ENCODE assay signal across 9 mouse cellular contexts in genomic region chr5:140611611-140612185, GRCm38 (mm10). TPM values are rescaled to one million over a fixed set of nuclear protein-coding genes. Genes with fewer than 3 reads are reported as not detected.
A peak's percentile ranks its signal among the peaks of the same experiment; 100 is the strongest.
DNase-seq lines count a peak whose midpoint lies in the region; ATAC-seq and TF ChIP-seq lines count a peak whose summit lies in the region.
"Had no signal": no experiment of that assay in that cellular context is flagged by ENCODE, and none has a peak within 500 bp of the region (broad histone marks: within the 10 kb centered on the region; RNA-seq: fewer than 3 reads in every experiment).

No protein-coding gene starts in this region.

- no peak for TF ChIP-seq EP300 in lung, postnatal 0 days (IDR thresholded peaks at IDR 0.05)

- peak overlapping the region; percentile 57 for H3K9ac ChIP-seq in heart, embryonic 16.5 days (ENCODE audit: low read length)
- H3K9ac ChIP-seq in lung, postnatal 0 days (replicated peaks; ENCODE audit: low read depth) = peak overlapping the region; percentile 54

- H3K36me3 ChIP-seq in heart, embryonic 16.5 days (ENCODE audit: control insufficient read depth, insufficient read depth) = no peaks in the 10 kb centered on the region
- H3K36me3 ChIP-seq in lung, postnatal 0 days (ENCODE audit: insufficient read depth, low read length) = no peaks in the 10 kb centered on the region; the same call in none of the 2 replicates

- intact Hi-C loops in gastrocnemius, adult 2 months (cut with DNase I) = no loop called here
- intact Hi-C loops in gastrocnemius, postnatal 14 days (cut with DNase I; ENCODE audit: low total_unique reads) = no loop called here

- H3K9me3 ChIP-seq in heart, embryonic 16.5 days (replicated peaks; ENCODE audit: control insufficient read depth, low read length) = no peaks in the 10 kb centered on the region
- H3K9me3 ChIP-seq in lung, postnatal 0 days (ENCODE audit: low read length) = no peaks in the 10 kb centered on the region

- peaks cover 29% of the 10 kb centered on the region for H3K27me3 ChIP-seq in heart, embryonic 16.5 days (ENCODE audit: control insufficient read depth, insufficient read depth, low read length)
- no peaks in the 10 kb centered on the region for H3K27me3 ChIP-seq in lung, postnatal 0 days (replicated peaks; ENCODE audit: insufficient read depth, low read length)

- peak overlapping the region; percentile 83 for H3K4me3 ChIP-seq in gastrocnemius, adult 2 months
- peak overlapping the region; percentile 70 for H3K4me3 ChIP-seq in heart, embryonic 16.5 days (ENCODE audit: low read length)
- peak overlapping the region; percentile 62 for H3K4me3 ChIP-seq in lung, postnatal 0 days (ENCODE audit: low read depth, low read length)

- no peak for DNase-seq in gastrocnemius, adult 2 months
- DNase-seq in gastrocnemius, postnatal 14 days = no peak
- peak; percentile 65 for DNase-seq in MN1 (ENCODE audit: low spot score)
- peak; percentile 79 for DNase-seq in lung, postnatal 0 days (ENCODE audit: low spot score)
- DNase-seq in ovary, postnatal 36 days (ENCODE audit: low spot score) = no peak
- DNase-seq in testis, postnatal 10 days (ENCODE audit: low spot score) = no peak

- H3K4me1 ChIP-seq in heart, embryonic 16.5 days (ENCODE audit: control insufficient read depth, insufficient read depth, low read length) = peaks cover 49% of the 10 kb centered on the region
- H3K4me1 ChIP-seq in lung, postnatal 0 days (ENCODE audit: insufficient read depth, low read depth, low read length) = peaks cover 35% of the 10 kb centered on the region; the same call in 1 of the 2 replicates

- WGBS in heart, embryonic 16.5 days = 33% methylated on average over 15 of the region's 15 CpGs
- WGBS in lung, postnatal 0 days = 16% methylated on average over 15 of the region's 15 CpGs

- peak overlapping the region; percentile 90 for H3K4me2 ChIP-seq in heart, embryonic 16.5 days (ENCODE audit: low read depth, low read length)
- H3K4me2 ChIP-seq in lung, postnatal 0 days (replicated peaks; ENCODE audit: low read depth, low read length) = peak overlapping the region; percentile 75

- H3K27ac ChIP-seq in gastrocnemius, adult 2 months = peak overlapping the region; percentile 82
- H3K27ac ChIP-seq in heart, embryonic 16.5 days (ENCODE audit: low read length) = peak overlapping the region; percentile 71
- H3K27ac ChIP-seq in lung, postnatal 0 days (ENCODE audit: low read length) = peak overlapping the region; percentile 98

- no peak for TF ChIP-seq CTCF in gastrocnemius, adult 2 months (IDR thresholded peaks at IDR 0.05)
- no peak for TF ChIP-seq CTCF in lung, postnatal 0 days (IDR thresholded peaks at IDR 0.05)

- ATAC-seq in heart, embryonic 16.5 days (replicated peaks; ENCODE audit: extremely low read depth, insufficient read depth, low FRiP score) = no peak
- ATAC-seq in lung, postnatal 0 days = peak; percentile 20
- ATAC-seq in megakaryocyte progenitor cell, adult 5-6 weeks (replicated peaks; ENCODE audit: poor library complexity) = no peak

RNA-seq across cellular contexts. Expression of gene Lfng, which starts 4.6 kb away (rescaled TPM):
- 1 to 10 TPM; 3.2 to 6.1 TPM for total RNA-seq in gastrocnemius, adult 2 months (2021)
- total RNA-seq in gastrocnemius, postnatal 14 days (2021) = 1 to 10 TPM; 5.6 to 9.8 TPM
- polyA plus RNA-seq in heart, embryonic 16.5 days (2015; fragmentation: Nextera tagmentation; extraction: Ambion mirVana) = 6.2 and 7.7 TPM in 2 replicates
- 23.1 and 25.5 TPM in 2 replicates for polyA plus RNA-seq in lung, postnatal 0 days (2015; fragmentation: Nextera tagmentation; extraction: Ambion mirVana)
- total RNA-seq in megakaryocyte progenitor cell, adult 5-6 weeks (2015) = 4.8 and 5.6 TPM in 2 replicates
- 13.4 and 15.2 TPM in 2 replicates for total RNA-seq in megakaryocyte progenitor cell, adult 5-6 weeks (2017)

RNA-seq across cellular contexts. Expression of gene Ttyh3, which starts 37.1 kb away (rescaled TPM):
- total RNA-seq in gastrocnemius, adult 2 months (2021) = 1 to 10 TPM; 4.0 to 4.4 TPM
- 10 to 100 TPM; 16.9 to 22.5 TPM for total RNA-seq in gastrocnemius, postnatal 14 days (2021)
- 16.3 and 17.9 TPM in 2 replicates for polyA plus RNA-seq in heart, embryonic 16.5 days (2015; fragmentation: Nextera tagmentation; extraction: Ambion mirVana)
- polyA plus RNA-seq in lung, postnatal 0 days (2015; fragmentation: Nextera tagmentation; extraction: Ambion mirVana) = 18.2 and 19.8 TPM in 2 replicates
- total RNA-seq in megakaryocyte progenitor cell, adult 5-6 weeks (2015) = 31.4 and 35.8 TPM in 2 replicates
- total RNA-seq in megakaryocyte progenitor cell, adult 5-6 weeks (2017) = 8.1 and 10.2 TPM in 2 replicates

RNA-seq across cellular contexts. Expression of gene Grifin, which starts 46.8 kb away (rescaled TPM):
- total RNA-seq in gastrocnemius, adult 2 months (2021) = not detected
- not detected for total RNA-seq in gastrocnemius, postnatal 14 days (2021)
- 0.79 and 0.98 TPM in 2 replicates for polyA plus RNA-seq in heart, embryonic 16.5 days (2015; fragmentation: Nextera tagmentation; extraction: Ambion mirVana)
- not detected in 2 replicates for polyA plus RNA-seq in lung, postnatal 0 days (2015; fragmentation: Nextera tagmentation; extraction: Ambion mirVana)
- total RNA-seq in megakaryocyte progenitor cell, adult 5-6 weeks (2015) = not detected in 2 replicates
- total RNA-seq in megakaryocyte progenitor cell, adult 5-6 weeks (2017) = not detected in 2 replicates
- polyA plus RNA-seq: gonadal fat pad, adult 2 months had no signal

Comparison
In these comparisons a context has a peak if more than half of its experiments do, and no peak if none do; other contexts are left out.
1. DNase-seq: peak in MN1 (single experiment) and lung, postnatal 0 days (single experiment); none in gastrocnemius, adult 2 months (single experiment), gastrocnemius, postnatal 14 days (single experiment), ovary, postnatal 36 days (single experiment) and testis, postnatal 10 days (single experiment).
2. Peak in every context shown above with its lines, with median percentiles within 50 percentile points of each other: H3K27ac ChIP-seq and H3K4me3 ChIP-seq.